Mouse (Mus musculus): ENCODE data around the gene Uncx.

Gene Uncx

DNA sequence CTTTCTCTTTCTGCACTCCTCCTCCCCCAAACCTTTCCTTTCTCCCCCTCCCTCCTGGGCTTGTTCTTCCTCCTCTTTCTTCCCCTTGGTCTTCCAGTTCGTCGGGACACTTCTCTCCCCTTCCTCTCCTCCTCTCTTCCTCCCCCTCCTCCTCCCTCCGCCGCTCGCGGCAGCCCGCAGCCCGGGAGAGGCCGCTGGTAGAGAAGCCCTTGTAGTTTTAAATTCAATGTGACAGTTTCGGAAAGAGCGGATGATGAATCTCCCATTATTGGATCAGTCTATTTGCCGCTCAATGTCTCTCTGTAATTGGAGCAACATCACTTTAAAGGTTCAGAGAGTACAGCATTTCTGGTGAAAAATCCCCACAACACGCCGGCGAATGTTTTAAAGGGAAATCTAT lies at the start of gene Uncx:
Gene Uncx, plus strand, starts transcription at position 281 of the 400 bp plus-strand sequence.
- in situ Hi-C loops (cut with MseI, MboI): no loop called here

DNA sequence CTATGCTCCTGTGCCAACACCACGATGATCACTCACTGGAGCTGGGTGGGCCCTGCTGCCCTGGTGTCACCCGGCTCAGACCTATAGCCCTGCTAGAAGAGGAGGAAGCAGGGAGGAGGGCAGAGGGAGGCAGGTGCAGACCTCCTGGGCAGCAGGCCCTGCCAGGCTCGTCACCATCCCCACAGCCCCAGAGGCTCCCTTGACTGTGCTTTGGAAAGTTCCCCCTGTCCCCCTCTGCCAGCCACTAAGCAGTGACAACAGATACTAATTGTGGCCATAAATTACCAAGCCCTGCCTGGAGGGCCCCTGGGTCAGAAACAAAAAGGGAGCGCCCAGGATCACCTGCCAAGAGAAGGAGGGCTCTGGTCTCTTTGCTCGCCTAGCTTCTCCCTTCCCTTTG lies 49.6 kb upstream of the Uncx start:
- in situ Hi-C loops (cut with MseI, MboI): no loop called here

DNA sequence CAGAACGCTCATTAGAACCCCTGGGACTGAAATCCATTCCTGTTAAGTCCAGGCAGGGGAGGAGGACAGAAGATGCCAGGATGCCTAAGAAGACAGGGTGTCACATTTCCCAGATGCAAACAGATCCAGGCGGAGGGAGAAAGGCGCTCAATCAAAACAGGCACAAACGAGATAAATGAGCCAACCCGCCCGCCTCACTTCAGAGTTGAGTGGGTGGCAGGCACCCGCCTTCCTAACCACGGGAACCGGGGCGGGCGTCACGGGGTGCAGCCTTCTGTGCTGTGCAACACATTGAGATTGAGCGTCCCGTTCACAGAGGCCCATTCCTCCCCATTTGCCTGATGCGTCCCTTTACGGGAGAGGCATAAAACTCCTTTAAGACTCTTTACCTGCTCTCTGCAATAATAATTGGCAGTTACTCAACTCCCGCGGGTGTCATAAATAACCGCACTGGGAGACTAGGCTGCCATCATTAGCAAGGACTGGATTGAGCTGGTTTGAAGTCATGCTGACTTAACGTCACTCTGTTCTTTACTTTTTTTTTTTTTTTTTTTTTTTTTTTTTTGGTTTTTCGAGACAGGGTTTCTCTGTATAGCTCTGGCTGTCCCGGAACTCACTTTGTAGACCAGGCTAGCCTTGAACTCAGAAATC lies 48.1 kb upstream of the Uncx start:
- in situ Hi-C loops (cut with MseI, MboI): no loop called here

DNA sequence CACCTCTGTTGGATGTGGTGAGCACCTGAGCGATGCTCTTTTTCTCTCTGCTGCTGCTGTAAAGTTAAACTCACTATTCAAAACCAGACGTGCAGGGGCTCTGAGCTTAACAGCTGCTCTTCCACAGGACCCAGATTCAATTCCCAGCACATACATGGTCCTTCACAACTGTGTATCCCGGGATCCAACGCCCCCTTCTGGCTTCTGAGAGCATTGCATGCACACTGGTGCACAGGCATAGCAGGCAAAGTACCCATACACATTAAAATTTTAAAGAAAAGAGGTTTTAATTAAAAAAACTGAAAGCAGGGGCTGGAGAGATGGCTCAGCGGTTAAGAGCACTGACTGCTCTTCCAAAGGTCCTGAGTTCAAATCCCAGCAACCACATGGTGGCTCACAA lies 46.4 kb upstream of the Uncx start:
- in situ Hi-C loops (cut with MseI, MboI): no loop called here

DNA sequence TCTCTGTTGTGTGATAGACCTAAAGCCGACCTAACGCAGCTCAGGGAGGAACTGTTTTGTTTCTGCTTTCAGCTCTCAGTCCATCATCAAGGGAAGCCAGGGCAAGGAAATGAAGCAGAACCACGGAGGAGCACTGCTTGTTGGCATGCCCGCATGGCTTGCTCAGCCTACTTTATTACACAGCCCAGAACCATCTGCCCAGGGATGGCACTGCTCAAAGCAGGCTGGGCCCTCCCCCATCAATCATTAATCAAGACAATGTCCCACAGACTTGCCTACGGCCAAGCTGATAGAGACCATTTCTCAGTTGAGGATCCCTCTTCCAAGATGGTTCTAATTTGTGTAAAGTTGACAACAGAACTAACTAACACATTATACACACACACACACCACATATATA lies 44.5 kb upstream of the Uncx start:
- in situ Hi-C loops (cut with MseI, MboI): no loop called here

DNA sequence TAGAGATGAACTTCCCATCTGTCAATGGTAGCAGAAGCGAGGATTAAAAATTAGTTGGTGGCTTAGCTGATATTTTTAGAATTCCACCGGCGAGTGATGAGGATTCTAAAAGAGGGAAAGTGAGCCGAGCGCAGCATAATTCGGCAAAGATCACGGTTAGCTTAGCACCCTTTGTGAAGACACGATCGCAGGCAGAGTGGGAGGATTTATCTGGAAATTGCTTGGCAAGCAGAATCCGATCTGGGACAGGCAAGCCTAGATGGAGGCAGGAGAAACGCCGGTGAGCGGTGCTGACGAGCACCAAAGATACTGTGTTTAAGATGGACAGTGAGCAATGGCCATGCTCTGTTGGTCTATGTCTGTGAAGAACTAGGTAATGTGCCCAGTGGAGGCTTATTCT lies 41.0 kb upstream of the Uncx start:
- in situ Hi-C loops (cut with MseI, MboI): no loop called here

DNA sequence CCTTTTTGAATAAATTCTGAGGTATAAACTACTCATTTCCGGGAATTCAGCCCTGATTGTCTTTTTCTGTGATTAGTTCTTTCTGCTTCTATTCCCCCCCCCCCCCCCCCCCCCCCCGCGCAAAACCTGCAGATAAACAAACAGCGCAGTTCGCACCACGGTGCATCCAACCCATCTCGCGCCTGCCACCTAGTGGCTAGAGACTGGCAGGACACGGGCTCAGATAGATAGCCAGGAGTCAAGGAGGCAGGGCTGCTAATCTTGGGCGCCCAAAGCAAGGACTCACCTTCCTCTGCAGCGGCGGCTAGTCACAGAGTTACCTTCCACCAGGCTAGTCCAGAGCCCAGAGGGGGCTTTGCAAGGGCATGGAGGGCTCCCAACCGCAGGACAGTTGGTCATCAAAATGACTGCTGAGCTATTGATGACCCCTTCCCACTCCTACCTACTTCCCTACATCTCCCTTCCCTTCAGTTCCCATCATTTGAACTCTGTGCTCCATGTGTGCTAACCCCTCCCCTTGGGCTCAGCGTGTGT lies 38.2 kb upstream of the Uncx start:
- in situ Hi-C loops (cut with MseI, MboI): no loop called here

DNA sequence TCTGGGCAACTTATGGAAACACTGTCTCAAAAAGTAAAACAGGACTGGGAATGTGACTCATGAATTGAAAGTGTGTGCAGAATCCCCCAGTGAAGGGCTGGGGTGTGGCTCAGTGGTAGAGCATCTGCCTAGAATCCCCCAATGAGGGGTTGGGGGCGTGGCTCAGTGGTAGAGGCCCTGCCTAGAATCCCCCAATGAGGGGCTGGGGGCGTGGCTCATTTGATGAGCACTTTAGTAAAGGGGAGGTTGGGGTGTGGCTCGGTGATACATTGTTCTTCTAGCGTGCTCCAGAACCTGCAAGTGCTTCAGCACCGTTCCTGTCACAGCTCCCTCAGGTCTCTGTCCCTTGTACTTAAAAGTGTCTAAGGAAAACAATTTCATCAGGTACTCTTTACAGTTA lies 37.1 kb upstream of the Uncx start:
- in situ Hi-C loops (cut with MseI, MboI): no loop called here

DNA sequence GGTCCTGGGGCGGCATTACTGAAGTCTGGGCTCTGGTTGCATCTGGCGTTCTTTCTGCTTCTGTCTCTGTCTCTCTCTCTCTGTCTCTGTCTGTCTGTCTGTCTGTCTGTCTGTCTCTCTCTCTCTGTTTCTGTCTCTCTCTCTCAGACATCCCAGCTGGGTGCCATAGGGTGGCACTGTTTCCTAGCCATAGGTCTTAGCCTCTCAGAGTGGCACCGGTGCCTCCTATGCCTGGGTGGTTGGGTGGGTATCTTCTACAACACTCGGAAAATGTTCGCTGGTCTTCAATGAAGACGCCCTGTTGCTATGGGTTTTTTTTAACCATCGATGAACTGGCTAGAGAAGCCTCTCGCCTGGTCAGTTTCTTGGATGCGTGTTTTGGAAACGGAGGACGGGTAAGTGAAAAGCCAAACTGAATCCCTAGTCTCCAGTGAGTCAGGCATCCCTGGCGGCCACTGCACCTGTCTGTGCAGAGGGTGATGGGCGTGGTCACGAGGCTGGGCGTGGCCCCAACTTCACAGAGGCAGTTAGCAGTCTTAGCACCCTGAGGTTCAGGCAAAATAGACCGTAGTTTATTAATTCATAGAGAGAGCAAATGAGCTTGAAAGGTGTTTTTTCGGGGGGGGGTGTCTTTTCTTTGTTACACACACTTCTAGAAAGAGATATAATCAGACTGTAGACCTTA lies 32.5 kb upstream of the Uncx start:
- in situ Hi-C loops (cut with MseI, MboI): no loop called here

DNA sequence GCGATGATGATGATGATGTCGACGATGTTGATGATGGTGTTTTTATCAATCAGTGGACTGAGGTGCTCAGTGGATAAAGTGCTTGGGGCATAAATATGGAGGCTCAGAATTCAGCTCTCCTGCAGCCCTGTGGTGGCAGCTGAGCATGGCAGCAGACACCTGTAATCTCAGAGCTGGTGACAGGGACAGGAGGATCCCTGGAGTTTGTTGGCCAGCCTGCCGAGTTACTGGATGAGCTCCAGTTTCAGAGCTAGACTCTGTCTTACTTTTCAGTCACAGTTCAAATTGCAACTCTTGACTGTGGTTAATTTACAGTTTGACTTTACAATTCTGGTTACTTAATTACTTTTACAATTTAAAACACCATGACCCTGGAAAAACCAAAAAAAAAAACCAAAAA lies 31.1 kb upstream of the Uncx start:
- in situ Hi-C loops (cut with MseI, MboI): no loop called here

DNA sequence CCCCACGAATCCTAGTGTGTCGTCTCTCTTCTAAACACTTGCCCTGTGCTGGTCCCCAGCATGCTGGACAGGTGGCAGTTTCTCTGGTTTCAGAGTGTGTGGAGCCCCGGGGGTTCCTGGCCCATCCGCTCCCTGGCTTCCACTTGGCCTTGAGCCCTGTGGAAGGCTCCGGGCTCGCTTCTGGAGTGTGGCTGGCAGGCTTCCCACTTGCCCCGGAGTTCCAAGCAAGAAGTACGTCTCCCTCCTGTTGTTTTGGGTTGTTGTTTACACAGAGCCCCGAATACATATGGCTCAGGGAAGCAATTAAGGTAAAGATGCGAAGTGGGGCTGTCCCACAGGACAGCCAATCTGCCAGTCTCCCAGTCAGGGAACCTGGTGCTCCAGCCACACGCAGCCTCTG lies 27.0 kb upstream of the Uncx start:
- in situ Hi-C loops (cut with MseI, MboI): no loop called here

DNA sequence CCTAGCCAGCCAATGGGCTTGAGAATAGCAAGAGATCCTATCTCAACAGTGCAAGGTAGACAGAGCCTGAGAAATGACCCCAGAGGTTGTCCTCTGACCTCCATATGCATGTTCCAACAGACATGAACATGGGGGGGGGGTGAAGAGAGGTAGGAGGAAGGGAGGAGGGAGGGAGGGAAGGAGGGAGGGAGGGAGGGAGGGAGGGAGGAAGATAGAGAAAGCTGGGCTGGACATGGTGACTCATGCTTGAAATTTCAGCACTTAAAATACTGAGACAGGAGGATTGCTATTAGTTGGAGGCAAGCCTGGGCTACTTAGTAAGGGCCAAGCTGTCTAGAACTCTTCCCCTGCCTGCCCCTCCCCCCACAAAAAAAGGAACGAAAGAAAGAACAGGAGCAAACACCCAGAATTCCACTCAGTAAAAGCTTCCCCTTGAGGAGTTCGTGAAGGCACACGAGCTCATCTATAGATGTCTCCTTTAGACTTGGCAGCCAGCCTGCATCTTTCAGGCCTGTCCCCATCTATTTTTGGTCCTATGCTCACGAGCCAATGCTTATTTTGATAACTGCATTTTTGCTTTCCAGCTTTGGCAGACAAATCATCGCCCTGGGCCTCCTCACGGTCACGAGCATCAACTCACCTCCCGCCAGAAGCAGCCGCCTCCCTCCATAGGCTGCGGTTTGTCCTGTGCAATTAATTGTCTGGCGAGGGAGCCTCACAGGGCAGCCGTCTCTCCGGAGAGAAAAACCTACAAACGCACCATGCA lies 23.0 kb upstream of the Uncx start:
- in situ Hi-C loops (cut with MseI, MboI): no loop called here

DNA sequence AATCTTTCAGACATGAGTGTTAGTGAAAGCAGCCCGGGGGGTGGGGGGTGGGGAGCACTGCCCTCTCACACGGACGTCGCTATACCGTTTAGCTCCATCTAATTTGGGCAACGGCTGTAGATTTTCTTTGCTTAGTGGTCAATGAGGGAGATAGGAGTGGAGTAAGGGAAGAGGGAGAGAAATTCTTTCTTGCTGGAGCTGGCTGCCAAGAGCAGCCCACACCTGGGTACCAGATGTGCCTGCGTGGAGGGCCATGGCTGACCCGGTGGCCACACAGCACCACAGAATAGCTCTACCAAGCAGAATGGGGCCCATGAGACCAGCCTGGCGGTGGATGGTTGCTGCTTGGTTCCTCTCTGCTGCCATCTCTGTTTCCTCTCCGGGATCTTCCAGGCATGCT lies 21.3 kb upstream of the Uncx start:
- in situ Hi-C loops (cut with MseI, MboI): no loop called here

DNA sequence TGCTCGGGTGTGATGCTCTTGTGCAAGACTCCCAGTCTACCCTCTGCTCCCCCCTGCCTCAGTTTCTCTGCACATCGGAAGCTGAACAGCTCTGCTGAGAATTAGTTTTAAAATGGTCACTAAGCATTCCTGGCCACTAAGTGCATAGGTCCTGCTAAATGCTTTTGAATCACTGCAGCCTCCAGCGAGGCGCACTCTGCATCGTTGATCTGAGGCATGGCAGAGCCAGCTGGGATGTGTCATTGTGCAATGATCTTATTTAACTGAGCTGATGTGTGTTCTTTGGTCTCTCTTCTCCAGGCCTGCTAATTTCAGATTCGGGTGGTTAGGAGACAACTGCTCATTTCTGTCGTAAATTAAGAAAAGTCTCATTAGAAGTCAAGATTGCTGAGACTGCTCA lies 14.4 kb upstream of the Uncx start:
- in situ Hi-C loops (cut with MseI, MboI): no loop called here

DNA sequence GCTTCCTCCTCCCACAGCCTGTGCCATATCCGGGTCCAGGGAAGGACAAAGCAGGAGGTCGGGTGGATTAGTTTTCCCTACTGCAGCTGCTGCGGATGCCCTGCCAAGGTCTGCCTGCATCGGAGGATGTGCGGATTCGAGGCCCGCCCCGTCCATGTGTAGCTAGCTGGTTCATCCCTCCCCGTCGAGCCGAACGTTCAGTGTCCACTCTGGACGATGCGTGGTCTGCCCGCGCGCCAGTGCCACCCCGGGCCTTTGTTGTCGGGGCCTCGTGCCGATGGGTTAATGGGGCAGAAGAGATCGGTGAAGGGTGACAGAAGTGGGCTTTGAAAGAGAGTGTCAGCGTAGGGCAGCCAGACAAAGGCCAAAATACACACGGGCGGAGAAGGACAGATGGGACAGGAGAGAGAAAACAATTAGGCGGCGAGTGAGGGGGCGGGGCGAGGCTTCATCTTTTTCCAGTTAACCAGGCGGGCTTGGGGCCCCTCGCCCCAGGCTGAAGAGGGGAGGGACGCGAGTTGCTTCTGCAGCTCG lies 7.8 kb upstream of the Uncx start:
- in situ Hi-C loops (cut with MseI, MboI): loop anchor here in 1 of 2 experiments (10.0 kb wide), 1 partner anchor 129 kb away; no protein-coding TSS in a partner anchor

DNA sequence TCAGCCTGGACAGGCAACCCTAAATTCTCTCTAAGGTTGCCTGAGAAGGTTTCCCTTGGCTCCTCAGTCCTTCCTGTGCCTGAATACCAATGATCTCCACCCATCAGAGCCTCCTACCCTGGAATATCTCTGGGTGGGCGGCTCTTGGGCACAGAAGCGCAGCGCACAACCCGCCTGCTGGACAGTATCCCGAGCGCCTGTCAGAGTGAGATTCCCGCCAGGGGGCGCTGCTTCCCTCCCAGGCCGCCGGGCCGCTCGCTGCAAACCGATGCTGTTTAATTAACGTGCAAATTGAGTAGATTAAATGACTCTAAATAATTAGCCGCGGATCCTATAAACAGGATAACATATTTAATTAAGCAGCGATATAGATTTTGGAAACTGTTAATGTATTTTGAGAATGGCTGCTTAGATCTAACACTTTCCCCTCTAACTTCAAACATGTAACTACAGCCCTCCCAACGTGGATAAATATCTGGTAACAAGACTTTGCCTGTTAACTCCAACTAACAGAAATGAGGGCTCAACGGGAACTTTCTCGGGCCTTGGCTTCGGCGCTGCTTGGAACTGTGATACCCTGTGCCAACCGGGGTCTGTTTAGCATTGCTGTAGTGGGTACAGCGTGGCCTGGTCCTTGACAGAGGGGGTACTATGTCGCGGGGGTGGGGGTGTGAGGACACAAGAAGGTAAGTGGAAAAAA lies 6.9 kb upstream of the Uncx start:
- in situ Hi-C loops (cut with MseI, MboI): loop anchor here in 1 of 2 experiments (10.0 kb wide), 1 partner anchor 128 kb away; no protein-coding TSS in a partner anchor

DNA sequence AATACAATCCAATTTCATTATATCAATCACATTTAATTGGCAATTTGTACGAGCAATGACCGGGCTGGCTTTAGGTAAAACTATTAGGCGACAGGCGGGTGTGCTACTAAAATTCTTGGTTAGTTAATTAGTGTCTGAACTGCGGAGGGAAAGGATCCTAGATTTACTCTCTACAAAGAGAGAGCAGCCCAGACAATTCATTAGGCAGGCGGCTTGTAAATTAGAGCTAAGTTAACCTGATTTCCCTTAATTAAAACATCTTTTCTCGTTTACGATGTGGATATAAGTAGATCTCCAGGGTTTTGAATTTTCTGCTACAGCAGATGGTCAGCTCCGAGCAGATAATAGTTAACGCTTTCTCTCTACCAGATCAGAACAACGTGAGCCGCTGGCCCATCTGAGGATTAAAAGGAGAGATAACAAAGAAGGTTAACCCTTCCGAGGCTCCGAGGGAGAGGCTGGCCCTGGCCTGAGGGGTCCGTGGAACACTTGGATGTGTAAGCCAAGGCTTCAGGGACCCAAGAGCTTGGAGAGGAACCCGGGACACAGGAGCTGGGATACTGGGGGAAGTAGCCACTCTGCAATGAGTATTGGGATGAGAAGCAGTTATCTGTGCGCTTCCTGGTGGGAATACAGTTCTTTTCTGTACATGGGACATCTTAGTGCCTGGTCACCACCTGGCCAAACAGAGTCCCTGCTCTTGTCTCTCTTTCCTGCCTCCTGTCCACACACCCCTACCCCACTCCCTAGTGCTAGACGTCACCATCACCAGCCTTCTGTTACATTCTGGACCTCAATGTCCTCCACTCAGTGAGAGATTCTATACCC lies 6.2 kb upstream of the Uncx start:
- in situ Hi-C loops (cut with MseI, MboI): loop anchor here in 1 of 2 experiments (10.0 kb wide), 1 partner anchor 128 kb away; no protein-coding TSS in a partner anchor

DNA sequence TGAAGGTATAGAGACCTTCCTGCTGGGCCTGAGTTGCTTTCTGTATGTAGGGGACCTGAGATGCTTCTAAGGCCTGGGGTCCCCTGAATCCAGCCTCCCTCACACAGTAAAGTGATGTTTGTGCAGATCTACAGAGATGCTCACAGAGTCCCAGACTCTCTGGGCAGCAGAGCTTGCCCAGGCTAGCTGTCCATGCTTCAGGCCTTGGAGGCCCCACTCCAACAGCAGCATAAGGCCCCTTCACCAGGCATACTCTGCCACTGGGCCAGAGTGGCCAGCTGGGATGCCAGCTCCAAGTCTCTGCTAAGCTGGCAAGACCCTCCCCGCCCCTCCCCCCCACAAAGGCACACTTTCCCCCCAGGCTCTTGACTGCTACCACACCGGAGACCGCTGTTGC lies 5.6 kb upstream of the Uncx start:
- in situ Hi-C loops (cut with MseI, MboI): loop anchor here in 1 of 2 experiments (10.0 kb wide), 1 partner anchor 127 kb away; no protein-coding TSS in a partner anchor

DNA sequence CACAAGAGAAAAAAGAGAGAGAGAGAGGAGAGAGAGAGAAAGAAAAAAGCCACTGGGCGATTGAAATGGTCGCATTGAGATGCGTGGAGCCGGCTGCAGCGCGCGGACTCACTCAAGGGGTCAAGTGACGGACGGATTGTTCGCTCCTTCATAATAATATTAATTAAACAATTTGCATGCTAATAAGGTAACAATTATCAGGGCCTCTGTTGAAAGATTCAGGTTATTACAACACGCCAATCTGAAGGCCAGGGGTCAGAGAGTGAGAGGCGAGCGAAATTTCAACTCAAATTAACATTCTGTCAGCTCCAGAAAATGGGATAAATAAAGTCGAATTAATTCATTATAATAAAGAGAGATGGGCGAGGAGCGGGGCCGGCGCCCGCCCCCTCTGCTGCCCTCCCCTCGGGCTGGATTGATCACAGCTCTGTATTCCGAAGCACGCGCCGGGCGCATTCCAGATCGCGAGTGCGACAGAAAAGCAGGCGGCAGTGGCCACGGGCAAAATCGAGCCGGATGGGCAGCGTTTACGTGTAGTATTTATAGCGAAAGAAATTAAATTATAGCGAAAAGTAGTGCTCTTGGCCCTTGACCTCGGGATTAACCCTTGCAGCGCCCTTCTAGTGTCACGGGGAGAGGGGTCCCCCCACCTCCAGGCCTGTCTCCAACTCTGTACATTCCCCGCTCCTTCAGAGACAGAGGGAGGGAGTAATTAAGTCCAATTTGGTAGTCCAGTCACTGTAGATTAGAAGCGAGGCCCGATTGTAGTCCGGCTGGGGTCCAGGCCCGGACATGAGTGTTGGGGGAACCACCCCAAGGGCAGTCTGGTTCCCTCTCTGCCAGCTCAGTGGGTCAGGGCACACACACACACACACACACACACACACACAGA lies 1.9 kb upstream of the Uncx start:
- in situ Hi-C loops (cut with MseI, MboI): no loop called here

DNA sequence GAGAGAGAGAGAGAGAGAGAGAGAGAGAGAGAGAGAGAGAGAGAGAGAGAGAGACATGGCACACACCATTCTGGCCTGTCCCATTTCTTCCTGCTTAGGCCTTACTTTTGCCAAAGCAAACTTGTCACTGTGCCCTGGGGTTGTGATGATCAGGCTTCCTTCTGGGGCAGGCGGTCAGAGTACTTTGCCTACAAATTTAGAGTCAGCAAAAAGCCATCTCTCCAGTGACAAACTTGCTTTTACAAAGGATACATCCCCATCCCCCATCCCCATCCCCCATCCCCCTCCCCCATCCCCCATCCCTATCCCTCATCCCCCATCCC lies 1.3 kb upstream of the Uncx start:
- in situ Hi-C loops (cut with MseI, MboI): no loop called here

All from mouse trophoblast stem cell (cell line).